Mouse (Mus musculus) heart, embryonic 15.5 days (tissue): ENCODE measurements around the gene Ankk1. TPM values are rescaled to one million over a fixed set of nuclear protein-coding genes. Genes with fewer than 3 reads are reported as not detected.

Experiments used
- ATAC-seq: fragments of 200-750 bp; cut with Nextera tagmentation; replicated peaks from 2 replicates; pipeline ENCODE4 v1.8.0; 2017; ENCODE audit warnings: low read depth, moderate TSS enrichment; ENCODE audit not compliant: insufficient number of reproducible peaks, insufficient read depth, low FRiP score
- H3K27ac ChIP-seq: fragments of 300-500 bp; sonication (generic); 2 replicates; pipeline ENCODE4 v1.5.1; 2015; ENCODE audit warnings: mild to moderate bottlenecking, inconsistent platforms
- H3K27me3 ChIP-seq: fragments of 300-500 bp; sonication (generic); 2 replicates; pipeline ENCODE4 v1.6.1; 2015; ENCODE audit warnings: inconsistent platforms
- H3K36me3 ChIP-seq: fragments of 300-500 bp; sonication (generic); 2 replicates; pipeline ENCODE4 v1.6.1; 2015; ENCODE audit warnings: mild to moderate bottlenecking, inconsistent platforms
- H3K4me1 ChIP-seq: fragments of 300-500 bp; sonication (generic); replicated peaks from 2 replicates; pipeline ENCODE4 v1.6.1; 2015; ENCODE audit warnings: inconsistent platforms
- H3K4me2 ChIP-seq: fragments of 300-500 bp; sonication (generic); 2 replicates; pipeline ENCODE4 v1.6.1; 2015; ENCODE audit warnings: inconsistent platforms, mild to moderate bottlenecking, moderate library complexity
- H3K4me3 ChIP-seq: fragments of 300-500 bp; sonication (generic); 2 replicates; pipeline ENCODE4 v1.5.1; 2015; ENCODE audit warnings: mild to moderate bottlenecking, inconsistent platforms
- H3K9ac ChIP-seq: fragments of 300-500 bp; sonication (generic); 2 replicates; pipeline ENCODE4 v1.6.1; 2015; ENCODE audit warnings: mild to moderate bottlenecking, inconsistent platforms
- H3K9me3 ChIP-seq: fragments of 300-500 bp; sonication (generic); replicated peaks from 2 replicates; pipeline ENCODE4 v1.6.1; 2016; ENCODE audit warnings: inconsistent platforms
- WGBS: fragments of 180-500 bp; shearing (Covaris S2); methylation state at CpG from one replicate; pipeline ENCODE4 v1.1.7; 2015; ENCODE audit warnings: mixed read lengths; 5-methylcytosine and 5-hydroxymethylcytosine counted together
- polyA plus RNA-seq: library from polyadenylated mRNA; unstranded; fragments of >200 nt; fragmentation: Nextera tagmentation; extraction: Ambion mirVana; gene quantifications from 2 replicates; pipeline ENCODE4 v1.2.1, GENCODE M21; 2015

Gene Ankk1
- polyA plus RNA-seq: not detected in 2 replicates

DNA sequence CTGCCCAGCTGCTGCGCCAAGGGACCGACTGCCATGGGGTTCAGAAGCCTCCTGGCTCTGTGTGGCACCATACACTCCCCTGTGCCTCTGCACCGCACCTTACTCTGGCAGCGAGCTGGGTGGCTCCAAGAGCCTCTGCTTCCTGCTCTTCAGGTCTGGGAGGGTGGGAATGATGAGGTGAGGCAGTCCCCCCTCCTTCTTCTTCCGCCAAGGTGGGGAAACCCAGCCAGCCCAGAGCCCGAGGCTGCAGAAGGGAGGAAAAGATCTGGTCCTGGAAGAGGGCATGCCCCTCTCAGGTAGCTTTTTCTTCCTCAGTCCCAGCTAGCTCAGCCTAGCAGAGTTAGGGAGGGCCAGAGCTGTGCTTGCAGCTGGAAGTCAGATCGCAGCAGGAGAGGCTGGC lies at the start of gene Ankk1:
TSS of gene Ankk1 (minus strand) at position 101 of the 400 bp plus-strand sequence.
- no peaks in the 10 kb centered on the region for H3K9me3 ChIP-seq
- 69% methylated on average over 7 of the region's 7 CpGs for WGBS

DNA sequence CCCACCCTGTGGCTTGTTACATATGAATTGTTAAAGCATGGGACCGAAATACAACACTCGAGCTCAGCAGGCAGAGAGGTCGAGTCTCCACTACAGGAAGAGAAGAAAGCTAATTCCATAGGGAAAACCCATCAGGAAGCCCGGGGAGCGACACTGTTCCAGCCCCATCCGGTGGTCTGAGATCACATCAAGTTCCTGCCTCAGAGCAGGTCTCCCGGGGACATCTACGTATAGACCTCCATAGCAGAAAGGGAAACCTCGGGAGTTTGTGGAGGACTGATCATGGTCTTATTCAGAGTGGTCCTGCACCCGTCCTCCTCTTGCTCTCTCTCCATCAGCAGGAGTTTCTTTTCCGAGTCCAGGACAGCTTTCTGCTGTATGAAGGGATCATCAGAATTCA lies 45.3 kb upstream of the Ankk1 start:
- no peak overlapping the region for H3K4me3 ChIP-seq
- 60% methylated on average over 11 of the region's 11 CpGs for WGBS
- no peak for ATAC-seq

More for the DNA sequence above, at the start of gene Ankk1:
- Histone ChIP-seq H3K4me3 (no peak within 1 kb of the TSS), H3K4me2 (no peak within 1 kb of the TSS), H3K4me1 (no peaks in the 10 kb centered on the region), H3K27ac (no peak within 1 kb of the TSS), H3K9ac (no peak within 1 kb of the TSS), H3K27me3 (no peaks in the 10 kb centered on the region), H3K36me3 (no peaks in the 10 kb centered on the region)
- no peak for ATAC-seq

DNA sequence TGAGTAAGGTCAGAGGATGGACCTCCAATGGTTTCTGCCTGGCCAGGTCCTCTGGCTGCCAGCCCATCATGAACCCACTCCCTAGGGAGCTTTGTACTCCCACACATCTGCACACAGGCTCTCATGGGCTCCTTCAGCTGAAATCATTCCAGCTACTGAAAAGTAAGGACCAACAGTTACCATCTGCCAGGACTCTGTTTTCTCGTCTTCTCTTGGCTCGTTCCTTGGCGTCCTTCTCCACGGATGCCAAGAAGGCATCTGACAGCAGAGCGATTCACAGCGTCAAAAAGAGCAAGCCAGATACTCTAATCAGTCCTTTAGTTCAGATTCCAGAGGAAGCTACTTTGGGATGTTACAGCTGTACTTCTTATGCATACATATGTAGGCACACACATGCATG lies 44.1 kb upstream of the Ankk1 start:
- no peak overlapping the region for H3K9ac ChIP-seq
- no peaks in the 10 kb centered on the region for H3K36me3 ChIP-seq
- no peaks in the 10 kb centered on the region for H3K9me3 ChIP-seq
- no peak overlapping the region for H3K4me3 ChIP-seq
- ATAC-seq: no peak
- no peak overlapping the region for H3K4me2 ChIP-seq
- no peaks in the 10 kb centered on the region for H3K4me1 ChIP-seq
- H3K27ac ChIP-seq: no peak overlapping the region
- no peaks in the 10 kb centered on the region for H3K27me3 ChIP-seq
- WGBS: 64% methylated on average over 6 of the region's 6 CpGs

More for the DNA sequence above, 45.3 kb upstream of the Ankk1 start:
- H3K4me2 ChIP-seq: no peak overlapping the region
- H3K9me3 ChIP-seq: no peaks in the 10 kb centered on the region
- no peaks in the 10 kb centered on the region for H3K27me3 ChIP-seq
- no peak overlapping the region for H3K9ac ChIP-seq
- no peak overlapping the region for H3K27ac ChIP-seq
- no peaks in the 10 kb centered on the region for H3K36me3 ChIP-seq
- H3K4me1 ChIP-seq: no peaks in the 10 kb centered on the region

DNA sequence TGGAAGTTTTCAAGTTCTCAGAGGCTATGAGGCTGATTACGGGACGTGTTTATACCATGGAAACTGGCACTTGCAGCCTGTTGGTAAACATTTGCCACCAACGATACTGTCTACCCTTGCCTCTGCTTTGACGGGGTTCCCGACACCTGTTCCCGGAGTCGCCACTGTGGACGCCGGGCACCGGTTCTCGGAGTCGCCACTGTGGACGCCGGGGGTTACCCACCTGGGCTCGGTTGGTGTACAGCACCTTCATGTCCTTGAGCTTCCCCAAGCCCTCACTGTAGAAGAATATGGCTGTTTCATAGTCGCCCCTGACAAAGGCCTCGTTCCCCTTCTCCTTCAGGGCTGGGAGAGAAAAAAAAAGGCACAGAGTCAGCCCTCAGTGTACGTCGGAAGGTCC lies 43.2 kb upstream of the Ankk1 start:
- H3K4me2 ChIP-seq: no peak overlapping the region
- WGBS: 87% methylated on average over 19 of the region's 19 CpGs
- no peak overlapping the region for H3K27ac ChIP-seq
- H3K9ac ChIP-seq: no peak overlapping the region
- no peaks in the 10 kb centered on the region for H3K4me1 ChIP-seq
- ATAC-seq: no peak
- no peaks in the 10 kb centered on the region for H3K36me3 ChIP-seq
- H3K27me3 ChIP-seq: no peaks in the 10 kb centered on the region
- no peak overlapping the region for H3K4me3 ChIP-seq
- no peaks in the 10 kb centered on the region for H3K9me3 ChIP-seq

DNA sequence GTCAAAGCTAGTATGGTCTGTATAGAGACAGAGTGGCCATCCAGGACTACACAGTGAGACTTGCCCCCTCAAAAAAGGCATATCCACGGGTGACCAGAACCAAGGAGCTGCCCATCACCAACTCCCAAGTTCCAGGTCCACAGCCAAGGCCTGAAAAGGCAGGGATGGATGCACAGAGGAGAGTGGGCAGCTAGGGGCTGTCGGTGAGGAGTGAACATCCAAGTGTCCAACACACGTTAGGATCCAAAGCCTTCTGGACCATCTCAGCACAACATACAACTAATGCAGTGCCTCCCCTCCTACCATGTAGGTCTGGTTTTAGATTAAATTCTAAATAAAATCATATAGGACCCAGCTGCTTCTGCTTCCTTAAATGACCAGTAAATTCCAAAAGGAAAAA lies 29.3 kb upstream of the Ankk1 start:
- no peak overlapping the region for H3K4me2 ChIP-seq
- no peaks in the 10 kb centered on the region for H3K4me1 ChIP-seq
- H3K4me3 ChIP-seq: no peak overlapping the region
- 71% methylated on average over 3 of the region's 3 CpGs for whole genome bisulfite sequencing
- H3K9ac ChIP-seq: no peak overlapping the region
- ATAC-seq: no peak
- H3K27me3 ChIP-seq: no peaks in the 10 kb centered on the region
- no peak overlapping the region for H3K27ac ChIP-seq
- no peaks in the 10 kb centered on the region for H3K36me3 ChIP-seq
- no peaks in the 10 kb centered on the region for H3K9me3 ChIP-seq

DNA sequence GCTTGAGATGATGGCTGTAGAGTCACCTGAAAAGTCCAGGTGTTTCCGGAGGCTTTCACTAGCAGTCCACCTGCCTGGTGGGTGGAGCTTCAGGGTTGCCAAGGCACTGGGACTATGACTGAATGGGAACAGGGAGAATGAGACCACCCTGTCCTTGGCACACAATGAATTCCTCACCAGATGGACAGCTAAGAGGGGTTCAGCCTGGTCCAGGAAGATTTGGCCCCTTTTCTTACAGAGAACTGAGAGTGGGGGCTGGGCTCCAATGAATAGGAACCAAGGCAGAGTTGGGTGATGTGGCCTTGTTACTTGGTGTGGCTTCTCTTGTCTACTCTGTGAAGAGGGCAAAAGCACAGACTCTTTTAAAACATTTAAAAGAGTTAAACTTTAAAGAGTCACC lies 25.6 kb upstream of the Ankk1 start:
- Histone ChIP-seq H3K4me3 (no peak overlapping the region), H3K36me3 (no peaks in the 10 kb centered on the region), H3K4me2 (no peak overlapping the region), H3K4me1 (no peaks in the 10 kb centered on the region), H3K9me3 (no peaks in the 10 kb centered on the region), H3K9ac (no peak overlapping the region), H3K27me3 (no peaks in the 10 kb centered on the region), H3K27ac (no peak overlapping the region)
- no peak for ATAC-seq
- WGBS: 79% methylated on average over 1 of the region's 1 CpGs

DNA sequence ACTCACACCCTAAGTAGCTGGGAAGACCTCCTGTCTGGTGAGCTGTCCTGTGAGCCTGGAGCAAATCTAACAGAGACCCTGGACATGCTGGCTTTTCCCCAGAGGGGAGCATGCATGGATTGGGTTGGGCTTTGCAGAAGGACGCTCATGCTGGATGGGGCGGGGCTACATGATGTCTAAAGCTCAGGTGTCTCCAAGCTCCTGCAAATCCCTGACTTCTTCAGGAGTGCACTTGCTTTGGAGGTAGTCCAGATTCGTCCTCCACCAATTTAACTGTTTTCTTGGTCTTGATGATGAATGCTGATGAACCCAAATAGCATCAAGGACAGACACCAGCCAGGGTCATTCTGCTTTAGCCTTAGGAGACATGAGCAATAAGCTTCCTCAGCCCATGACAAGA lies 23.7 kb upstream of the Ankk1 start:
- no peaks in the 10 kb centered on the region for H3K27me3 ChIP-seq
- H3K36me3 ChIP-seq: no peaks in the 10 kb centered on the region
- no peak for ATAC-seq
- no peak overlapping the region for H3K9ac ChIP-seq
- 68% methylated on average over 3 of the region's 3 CpGs for WGBS
- no peaks in the 10 kb centered on the region for H3K4me1 ChIP-seq
- H3K4me3 ChIP-seq: no peak overlapping the region
- H3K4me2 ChIP-seq: no peak overlapping the region
- no peak overlapping the region for H3K27ac ChIP-seq
- no peaks in the 10 kb centered on the region for H3K9me3 ChIP-seq

DNA sequence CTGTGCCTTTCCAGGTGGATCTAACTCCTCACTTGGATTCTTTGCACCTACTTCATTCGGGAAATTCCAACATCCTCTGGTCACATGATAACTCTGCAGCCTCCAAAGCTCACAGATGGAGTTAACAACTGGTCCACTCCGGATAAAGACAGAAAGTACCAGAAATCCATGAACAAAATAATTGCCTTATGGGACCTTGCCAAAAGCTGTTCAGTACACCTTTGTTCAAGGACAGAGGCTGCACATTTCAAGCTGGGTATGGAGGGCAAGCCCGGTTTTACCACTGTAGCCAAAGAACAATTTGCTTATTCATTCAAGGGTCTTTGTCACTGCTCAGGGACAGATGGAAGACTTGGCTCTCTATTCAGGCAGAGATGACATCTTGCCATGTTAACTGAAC lies 15.8 kb upstream of the Ankk1 start:
- H3K27me3 ChIP-seq: no peaks in the 10 kb centered on the region
- H3K4me3 ChIP-seq: no peak overlapping the region
- 79% methylated on average over 3 of the region's 3 CpGs for WGBS
- H3K9ac ChIP-seq: no peak overlapping the region
- H3K9me3 ChIP-seq: no peaks in the 10 kb centered on the region
- H3K27ac ChIP-seq: no peak overlapping the region
- no peaks in the 10 kb centered on the region for H3K36me3 ChIP-seq
- no peaks in the 10 kb centered on the region for H3K4me1 ChIP-seq
- ATAC-seq: no peak
- H3K4me2 ChIP-seq: no peak overlapping the region

DNA sequence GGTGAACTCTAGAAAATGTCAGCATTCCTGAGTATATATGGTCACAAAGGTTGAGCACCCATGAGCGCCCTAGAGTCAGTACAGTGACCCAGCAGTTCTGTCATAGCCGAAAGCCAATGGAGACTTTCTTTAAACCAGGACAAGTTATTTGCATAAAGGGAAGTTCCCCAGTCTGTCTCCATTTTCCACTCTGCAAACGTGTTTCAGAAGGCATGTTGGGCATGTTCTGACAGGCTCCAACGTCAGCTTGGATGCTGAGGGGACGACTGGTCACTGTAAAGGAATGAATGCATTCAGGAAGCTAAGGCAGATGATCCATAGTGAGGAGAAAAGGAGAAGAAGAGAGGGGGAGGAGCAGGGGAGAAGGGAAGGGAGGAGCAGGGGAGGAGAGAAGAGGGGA lies 657 bp upstream of the Ankk1 start:
- no peak overlapping the region for H3K9ac ChIP-seq
- WGBS: 58% methylated on average over 5 of the region's 5 CpGs
- no peak overlapping the region for H3K4me2 ChIP-seq
- H3K9me3 ChIP-seq: no peaks in the 10 kb centered on the region
- H3K4me1 ChIP-seq: no peaks in the 10 kb centered on the region
- ATAC-seq: no peak
- H3K27ac ChIP-seq: no peak overlapping the region
- H3K27me3 ChIP-seq: no peaks in the 10 kb centered on the region
- no peak overlapping the region for H3K4me3 ChIP-seq
- no peaks in the 10 kb centered on the region for H3K36me3 ChIP-seq

DNA sequence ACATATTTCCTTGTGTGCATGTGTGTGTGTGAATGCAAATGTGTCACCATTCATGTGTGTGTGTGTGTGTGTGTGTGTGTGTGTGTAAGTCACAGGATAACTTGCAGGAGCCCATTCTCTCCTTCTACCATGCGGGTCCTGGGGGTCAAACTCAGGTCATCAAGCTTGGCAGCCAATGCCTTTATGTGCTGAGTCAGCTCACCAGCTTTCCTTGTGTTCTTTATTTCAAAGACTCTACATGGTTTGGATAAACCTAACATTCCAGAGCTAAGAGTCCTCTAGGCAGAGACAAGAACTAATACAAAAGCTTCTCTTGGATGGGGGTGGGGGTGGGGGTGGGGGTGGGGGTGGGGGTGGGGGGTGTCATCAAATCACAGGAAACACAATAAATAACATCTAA lies 1.2 kb downstream of the Ankk1 start:
- H3K27me3 ChIP-seq: no peaks in the 10 kb centered on the region
- no peaks in the 10 kb centered on the region for H3K9me3 ChIP-seq
- no peak overlapping the region for H3K9ac ChIP-seq
- no peaks in the 10 kb centered on the region for H3K36me3 ChIP-seq
- no peak for ATAC-seq
- no peak overlapping the region for H3K4me3 ChIP-seq
- WGBS: 50% methylated on average over 1 of the region's 1 CpGs
- H3K4me1 ChIP-seq: no peaks in the 10 kb centered on the region
- H3K27ac ChIP-seq: no peak overlapping the region
- no peak overlapping the region for H3K4me2 ChIP-seq

DNA sequence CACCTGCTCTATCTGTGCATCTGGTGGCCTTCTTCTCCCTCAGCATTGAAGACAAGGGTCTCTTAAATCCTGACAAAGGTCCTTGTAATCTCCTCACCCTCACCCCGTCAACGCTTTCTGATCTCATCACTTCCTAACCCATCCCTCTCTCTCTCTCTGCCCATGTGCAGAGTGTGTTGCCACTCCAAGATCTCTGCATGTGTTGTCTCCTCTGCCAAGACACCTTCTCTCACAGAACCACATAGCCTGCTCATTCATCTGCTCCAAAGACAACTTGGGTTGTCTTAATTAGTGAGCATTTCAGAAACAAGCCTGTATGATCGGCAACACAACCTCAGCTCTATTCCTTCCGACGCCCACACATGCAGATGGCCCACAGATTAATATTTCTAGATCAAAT lies 3.0 kb downstream of the Ankk1 start:
- no peak overlapping the region for H3K27ac ChIP-seq
- H3K4me3 ChIP-seq: no peak overlapping the region
- no peaks in the 10 kb centered on the region for H3K4me1 ChIP-seq
- no peaks in the 10 kb centered on the region for H3K36me3 ChIP-seq
- 87% methylated on average over 5 of the region's 5 CpGs for WGBS
- H3K9ac ChIP-seq: no peak overlapping the region
- no peak overlapping the region for H3K4me2 ChIP-seq
- H3K9me3 ChIP-seq: no peaks in the 10 kb centered on the region
- H3K27me3 ChIP-seq: no peaks in the 10 kb centered on the region
- no peak for ATAC-seq

DNA sequence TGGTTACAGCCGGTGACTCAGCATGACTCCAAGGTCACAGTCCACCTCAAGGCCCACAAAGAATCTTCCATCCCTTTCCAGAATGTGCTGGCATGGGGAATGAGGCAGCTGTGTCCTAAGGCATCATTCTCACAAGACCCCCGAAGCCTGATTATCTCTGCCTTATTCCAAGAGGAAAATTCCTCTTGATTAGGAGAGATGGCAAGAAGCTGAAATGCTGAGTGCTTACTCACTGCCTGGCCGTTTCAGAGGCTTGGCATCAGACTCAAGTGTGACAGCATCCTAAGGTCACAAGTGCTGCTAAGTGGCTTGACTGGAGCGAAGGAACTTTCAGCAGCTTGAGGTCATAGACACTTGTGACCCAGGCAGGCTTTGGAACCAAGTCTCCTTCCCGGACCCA lies 16.2 kb downstream of the Ankk1 start:
- Histone ChIP-seq H3K4me1 (no peaks in the 10 kb centered on the region), H3K4me2 (no peak overlapping the region), H3K27ac (no peak overlapping the region), H3K4me3 (no peak overlapping the region), H3K27me3 (no peaks in the 10 kb centered on the region), H3K9me3 (no peaks in the 10 kb centered on the region), H3K9ac (no peak overlapping the region), H3K36me3 (no peaks in the 10 kb centered on the region)
- no peak for ATAC-seq
- 61% methylated on average over 5 of the region's 5 CpGs for WGBS
